Mouse (Mus musculus) macrophage (primary cell): ENCODE measurements around the gene Glis3. TPM values are rescaled to one million over a fixed set of nuclear protein-coding genes. Genes with fewer than 3 reads are reported as not detected.

Experiments used
- H3K27ac ChIP-seq: fragments of 350-480 bp; formaldehyde crosslinking; 2 replicates; pipeline ENCODE4 v1.9.0; 2021
- H3K36me3 ChIP-seq: fragments of 350-480 bp; formaldehyde crosslinking; 2 replicates; pipeline ENCODE4 v1.9.0; 2021; ENCODE audit errors: inconsistent target
- H3K4me3 ChIP-seq: fragments of 350-480 bp; formaldehyde crosslinking; 2 replicates; pipeline ENCODE4 v1.9.0; 2021; ENCODE audit errors: inconsistent target
- H3K79me2 ChIP-seq: fragments of 350-480 bp; formaldehyde crosslinking; 2 replicates; pipeline ENCODE4 v1.9.0; 2021; ENCODE audit errors: inconsistent target
- WGBS: methylation state at CpG from one replicate; pipeline ENCODE4 v1.1.7; 2026; ENCODE audit warnings: inconsistent platforms; ENCODE audit not compliant: missing documents; 5-methylcytosine and 5-hydroxymethylcytosine counted together
- polyA plus RNA-seq: library from polyadenylated mRNA; stranded (reverse); fragments of 250-400 nt; gene quantifications from 3 replicates; pipeline ENCODE4 v1.2.4, GENCODE M21; 2018; ENCODE audit warnings: inconsistent platforms

Glis3 gene
- polyA plus RNA-seq, 1 experiment from 2014 or later, result 2.5 TPM

DNA sequence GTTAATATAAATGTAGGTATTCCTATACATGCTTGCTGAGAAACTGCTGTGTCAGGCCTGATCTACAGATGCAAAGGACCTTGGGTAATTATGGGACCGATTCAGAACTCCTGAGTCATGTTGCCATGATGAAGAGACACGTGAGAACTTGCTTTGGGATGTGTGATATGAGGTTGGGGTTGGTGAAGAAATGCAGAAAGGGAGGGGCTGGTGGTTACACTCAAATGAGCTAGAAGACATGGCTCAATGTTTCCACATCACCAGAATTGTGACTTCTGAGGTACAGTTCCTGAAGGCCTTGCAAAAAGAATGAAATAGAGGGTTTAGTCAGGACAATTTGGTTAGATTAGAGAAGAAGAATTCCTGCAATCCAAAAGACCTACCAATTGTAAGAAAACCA lies 405.4 kb downstream of the Glis3 start:
- Histone ChIP-seq H3K36me3 (no peaks in the 10 kb centered on the region), H3K79me2 (no peaks in the 10 kb centered on the region), H3K27ac (no peak overlapping the region), H3K4me3 (no peak overlapping the region)
- WGBS, result 64% methylated on average over 2 of the region's 2 CpGs

DNA sequence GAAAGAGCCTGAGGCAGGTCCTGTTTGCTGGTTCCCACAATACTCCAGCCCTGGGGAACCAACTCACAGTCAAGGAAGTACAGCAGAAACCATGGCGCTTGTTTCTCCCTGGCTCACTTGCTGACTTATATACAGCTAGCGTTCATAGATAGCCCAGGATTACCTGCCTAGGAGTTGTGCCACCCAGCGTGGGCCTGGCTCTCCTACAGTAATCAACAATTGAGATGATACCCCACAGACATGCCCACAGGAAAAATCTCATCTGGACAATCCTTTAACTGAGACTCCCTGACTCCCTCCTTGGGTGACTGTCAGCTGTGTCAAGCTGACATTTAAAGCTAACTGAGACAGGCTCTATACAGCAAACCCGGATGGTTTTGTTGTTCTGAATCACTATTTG lies 405.9 kb downstream of the Glis3 start:
- no peak overlapping the region for H3K27ac ChIP-seq
- no peaks in the 10 kb centered on the region for H3K36me3 ChIP-seq
- 90% methylated on average over 4 of the region's 4 CpGs for WGBS
- H3K79me2 ChIP-seq, result no peaks in the 10 kb centered on the region
- no peak overlapping the region for H3K4me3 ChIP-seq

DNA sequence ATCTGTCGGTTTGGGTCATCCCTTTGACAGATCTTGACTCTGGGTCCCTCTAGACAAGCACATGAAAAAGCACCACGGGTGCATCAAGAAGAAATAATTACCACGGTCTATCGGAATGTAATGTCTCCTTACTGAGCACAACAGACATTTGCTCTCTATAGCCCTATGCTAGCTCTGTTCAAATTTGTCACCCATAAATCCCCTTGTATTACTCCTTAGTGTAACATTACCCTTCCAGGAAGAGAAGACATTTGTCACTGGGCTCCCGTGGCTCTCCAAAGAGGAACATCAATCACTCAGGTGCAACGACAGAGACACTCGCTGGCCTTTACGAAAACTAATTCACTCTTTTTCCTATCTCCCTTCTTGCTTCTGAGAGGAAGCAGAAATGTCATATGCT lies 413.0 kb downstream of the Glis3 start:
- Histone ChIP-seq H3K27ac (no peak overlapping the region), H3K79me2 (no peaks in the 10 kb centered on the region), H3K4me3 (no peak overlapping the region), H3K36me3 (no peaks in the 10 kb centered on the region)
- 84% methylated on average over 8 of the region's 8 CpGs for WGBS

GRCm38 (mm10) chr19:28265776-28266175 lies 414.1 kb downstream of the Glis3 start:
- 97% methylated on average over 2 of the region's 2 CpGs for WGBS
- H3K79me2 ChIP-seq, result no peaks in the 10 kb centered on the region
- H3K36me3 ChIP-seq, result no peaks in the 10 kb centered on the region
- H3K27ac ChIP-seq, result no peak overlapping the region
- H3K4me3 ChIP-seq, result no peak overlapping the region

- WGBS, result 95% methylated on average over 18 of the region's 18 CpGs
- H3K36me3 ChIP-seq, result no peaks in the 10 kb centered on the region
- H3K79me2 ChIP-seq, result no peaks in the 10 kb centered on the region
- no peak overlapping the region for H3K27ac ChIP-seq
- H3K4me3 ChIP-seq, result no peak overlapping the region
These were observed 420.8 kb downstream of the Glis3 start for GRCm38 (mm10) chr19:28258907-28259675.

DNA sequence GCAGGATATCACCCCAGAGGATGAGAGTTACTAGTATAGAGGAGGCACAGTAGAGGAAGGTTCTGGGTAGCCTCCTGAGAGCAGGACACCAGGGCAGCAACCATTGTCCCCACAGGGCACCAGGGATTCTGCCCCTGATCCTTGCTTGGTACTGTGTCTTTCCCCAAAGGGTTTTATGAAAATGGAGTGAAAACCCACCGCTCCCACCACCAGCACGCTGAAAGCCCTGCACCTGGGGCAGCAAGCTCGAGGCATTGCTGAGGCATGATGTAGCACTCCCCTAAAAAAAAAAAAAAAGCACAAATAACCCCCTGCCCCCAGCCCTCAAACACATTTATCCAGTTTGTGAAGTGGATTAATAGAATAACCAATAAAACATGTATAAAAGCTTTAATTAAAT lies 421.4 kb downstream of the Glis3 start:
- no peak overlapping the region for H3K4me3 ChIP-seq
- WGBS, result 72% methylated on average over 3 of the region's 3 CpGs
- H3K79me2 ChIP-seq, result no peaks in the 10 kb centered on the region
- H3K27ac ChIP-seq, result no peak overlapping the region
- no peaks in the 10 kb centered on the region for H3K36me3 ChIP-seq

DNA sequence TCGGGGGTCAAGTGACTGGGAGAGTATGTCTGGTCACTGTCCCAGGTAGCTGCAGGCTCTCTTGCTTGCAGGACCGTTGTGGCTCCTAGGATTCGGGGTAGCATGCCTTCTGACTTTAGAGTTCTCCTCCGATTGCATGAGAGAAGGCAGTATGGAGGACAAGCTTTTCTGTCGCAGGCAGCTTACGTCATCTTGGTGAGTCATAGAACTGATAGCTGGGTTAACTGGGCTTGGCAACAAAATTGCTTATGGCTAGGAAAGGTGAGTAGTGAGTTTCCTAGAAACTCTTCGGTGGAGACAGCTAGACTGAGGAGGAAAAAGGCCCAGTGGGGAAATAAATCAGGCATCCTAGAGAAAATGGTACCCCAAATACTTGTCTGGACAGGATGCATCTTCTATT lies 432.5 kb downstream of the Glis3 start:
- Histone ChIP-seq H3K79me2 (no peaks in the 10 kb centered on the region), H3K27ac (no peak overlapping the region), H3K36me3 (no peaks in the 10 kb centered on the region), H3K4me3 (no peak overlapping the region)
- 95% methylated on average over 7 of the region's 7 CpGs for WGBS

- no peaks in the 10 kb centered on the region for H3K36me3 ChIP-seq
- H3K27ac ChIP-seq, result no peak overlapping the region
- H3K79me2 ChIP-seq, result no peaks in the 10 kb centered on the region
- no peak overlapping the region for H3K4me3 ChIP-seq
- WGBS, result 87% methylated on average over 5 of the region's 5 CpGs
These were observed 433.7 kb downstream of the Glis3 start for GRCm38 (mm10) chr19:28246186-28246585.

DNA sequence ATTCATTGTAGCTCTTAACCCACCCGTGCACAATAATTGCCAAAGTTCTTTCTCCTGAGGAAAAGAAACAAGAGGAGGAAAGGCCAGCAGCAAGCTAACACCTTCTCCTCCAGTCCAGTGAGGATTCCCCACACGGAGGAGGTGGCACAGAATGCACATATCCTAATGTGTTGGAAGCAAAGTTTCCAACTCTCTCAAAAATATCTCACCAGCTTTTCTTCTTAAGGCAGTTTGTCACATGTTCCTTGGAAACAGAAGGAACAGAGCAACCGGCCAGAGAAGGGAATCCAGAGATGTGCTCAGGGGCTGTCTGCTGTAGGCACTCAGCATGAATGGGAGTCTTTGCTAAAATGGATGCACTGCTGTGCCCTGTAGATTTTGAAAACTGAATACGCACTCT lies 441.8 kb downstream of the Glis3 start:
- Histone ChIP-seq H3K36me3 (no peaks in the 10 kb centered on the region), H3K79me2 (no peaks in the 10 kb centered on the region), H3K4me3 (no peak overlapping the region), H3K27ac (no peak overlapping the region)
- WGBS, result 80% methylated on average over 4 of the region's 4 CpGs

DNA sequence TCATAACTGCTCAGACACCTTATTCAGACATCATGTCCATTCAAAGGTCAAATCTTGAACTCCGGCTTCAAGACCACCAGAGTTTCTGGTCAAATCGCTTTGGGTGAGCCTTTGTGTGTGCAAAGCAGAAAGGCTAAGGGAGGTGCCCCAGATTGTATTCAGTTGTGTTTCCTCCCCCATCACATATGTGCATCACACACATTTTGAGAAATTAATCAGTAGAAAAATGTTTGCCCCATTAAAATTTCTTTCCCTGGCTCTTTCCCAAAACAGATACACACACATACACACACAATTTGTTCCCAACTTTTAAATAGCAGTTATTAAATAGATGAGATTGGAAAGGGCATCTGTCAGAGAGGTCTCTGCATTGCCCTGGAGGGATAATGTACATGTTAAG lies 442.3 kb downstream of the Glis3 start:
- WGBS, result 84% methylated on average over 2 of the region's 2 CpGs
- Histone ChIP-seq H3K79me2 (no peaks in the 10 kb centered on the region), H3K4me3 (no peak overlapping the region), H3K27ac (no peak overlapping the region), H3K36me3 (no peaks in the 10 kb centered on the region)

GRCm38 (mm10) chr19:28235571-28235970 lies 444.3 kb downstream of the Glis3 start:
- 79% methylated on average over 5 of the region's 5 CpGs for WGBS
- Histone ChIP-seq H3K27ac (no peak overlapping the region), H3K4me3 (no peak overlapping the region), H3K36me3 (no peaks in the 10 kb centered on the region), H3K79me2 (no peaks in the 10 kb centered on the region)

DNA sequence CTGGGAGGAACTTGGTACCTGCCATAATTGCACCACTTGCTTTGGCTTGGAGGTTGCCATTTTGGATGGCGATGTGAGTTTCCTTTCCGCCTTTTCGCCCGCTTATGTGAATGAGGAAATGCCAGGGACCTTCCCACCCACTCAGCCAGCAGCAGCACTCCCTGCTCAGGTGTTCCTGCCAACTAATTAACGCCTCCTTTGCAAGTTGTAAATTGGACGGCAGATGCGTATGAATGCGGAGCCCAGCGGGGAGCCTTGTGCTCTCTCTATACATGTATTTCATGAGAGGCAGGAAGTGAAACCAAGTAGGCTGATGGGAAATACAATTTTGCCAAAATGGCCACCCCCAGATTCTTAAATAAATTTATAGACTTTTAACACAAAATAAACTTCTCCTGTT lies 444.8 kb downstream of the Glis3 start:
- Histone ChIP-seq H3K79me2 (no peaks in the 10 kb centered on the region), H3K4me3 (no peak overlapping the region), H3K36me3 (no peaks in the 10 kb centered on the region), H3K27ac (no peak overlapping the region)
- 93% methylated on average over 9 of the region's 9 CpGs for WGBS

DNA sequence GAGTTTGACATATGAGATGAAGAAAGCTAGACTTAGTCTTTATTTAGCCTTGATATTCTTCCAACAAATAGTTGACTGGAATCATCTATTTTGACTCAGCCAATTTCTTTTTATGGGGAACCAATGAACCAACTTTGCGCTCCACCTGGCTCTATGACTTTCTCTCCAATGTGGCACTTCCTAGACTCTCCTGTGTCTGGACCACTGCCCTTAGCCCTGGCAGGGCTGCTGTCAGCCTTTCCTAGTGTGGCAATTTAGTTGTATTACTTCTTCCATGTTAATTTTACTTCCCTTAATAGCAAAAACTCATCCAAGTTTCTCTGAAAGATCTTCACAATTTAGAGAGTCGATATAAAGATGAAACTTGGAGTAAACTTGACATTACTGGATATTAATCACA lies 445.2 kb downstream of the Glis3 start:
- H3K36me3 ChIP-seq, result no peaks in the 10 kb centered on the region
- WGBS, result 100% methylated on average over 2 of the region's 2 CpGs
- no peak overlapping the region for H3K27ac ChIP-seq
- H3K79me2 ChIP-seq, result no peaks in the 10 kb centered on the region
- no peak overlapping the region for H3K4me3 ChIP-seq

GRCm38 (mm10) chr19:28231511-28231910 lies 448.4 kb downstream of the Glis3 start:
- Histone ChIP-seq H3K27ac (no peak overlapping the region), H3K36me3 (no peaks in the 10 kb centered on the region), H3K79me2 (no peaks in the 10 kb centered on the region), H3K4me3 (no peak overlapping the region)
- WGBS, result 69% methylated on average over 3 of the region's 3 CpGs

DNA sequence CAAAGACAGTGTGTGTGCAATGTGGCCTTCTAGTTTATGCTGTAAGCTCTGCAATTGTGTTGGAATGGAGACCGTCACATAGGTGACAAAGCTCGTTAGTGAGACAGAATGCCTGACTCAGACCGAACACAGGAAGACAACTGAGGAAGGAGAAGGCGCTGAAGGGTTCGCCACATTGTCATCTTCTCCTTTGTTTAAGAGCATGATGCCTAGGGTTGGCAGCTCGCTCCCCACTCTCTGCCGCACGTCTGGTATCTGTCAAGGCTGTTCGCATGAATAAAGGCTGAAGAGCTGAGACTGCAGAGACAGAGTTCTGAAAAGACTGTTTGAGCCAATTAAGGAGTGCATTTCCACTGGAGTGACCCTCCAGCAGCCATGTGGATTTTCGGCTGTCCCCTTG lies 452.4 kb downstream of the Glis3 start:
- 89% methylated on average over 10 of the region's 10 CpGs for WGBS
- Histone ChIP-seq H3K79me2 (no peaks in the 10 kb centered on the region), H3K4me3 (no peak overlapping the region), H3K36me3 (no peaks in the 10 kb centered on the region), H3K27ac (no peak overlapping the region)

DNA sequence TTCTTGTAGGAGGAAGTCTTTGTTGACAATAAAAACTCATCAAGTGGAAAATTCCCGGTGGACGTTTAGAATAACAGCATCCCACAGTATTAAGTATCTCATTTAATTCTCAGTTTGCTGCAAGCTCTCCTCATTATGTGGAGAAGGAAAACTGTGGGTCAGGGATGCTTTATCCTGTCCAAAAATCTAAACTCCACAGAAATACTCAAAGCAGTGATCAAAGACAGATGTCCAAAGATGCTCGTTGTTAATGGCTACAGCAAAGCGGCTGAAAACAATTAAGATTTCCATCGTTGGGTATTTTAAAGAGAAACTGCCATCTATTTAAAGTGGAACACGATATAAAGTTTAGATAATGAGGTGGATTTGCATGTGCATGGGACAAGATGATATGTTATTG lies 454.2 kb downstream of the Glis3 start:
- Histone ChIP-seq H3K27ac (no peak overlapping the region), H3K36me3 (no peaks in the 10 kb centered on the region), H3K4me3 (no peak overlapping the region), H3K79me2 (no peaks in the 10 kb centered on the region)
- WGBS, result 75% methylated on average over 6 of the region's 6 CpGs
